Mouse (Mus musculus) cortical plate, adult 2 months (tissue): ENCODE results near the gene Taf1b.

Source experiments
- CTCF ChIP-seq: fragments of 200-500 bp; IDR thresholded peaks from 2 replicates; pipeline ENCODE4 v1.5.1; 2011; ENCODE audit warnings: mild to moderate bottlenecking, control low read depth, low read length; ENCODE audit not compliant: insufficient read depth; ENCODE audit errors: extremely low read depth
- POLR2A ChIP-seq: fragments of 200-500 bp; IDR thresholded peaks from 2 replicates; pipeline ENCODE4 v1.6.1; 2011; ENCODE audit warnings: mild to moderate bottlenecking, low read length, control low read depth; ENCODE audit not compliant: insufficient read depth; ENCODE audit errors: extremely low read depth

- TF ChIP-seq CTCF (no peak), POLR2A (no peak)
Measured at GRCm38 (mm10) chr12:24484930-24485329, 13.2 kb upstream of the Taf1b start.
